Mouse (Mus musculus) small intestine, adult 2 months (tissue): ENCODE data around the gene Golga7b.

Experiments used
- CTCF ChIP-seq: fragments of 200-500 bp; IDR thresholded peaks from 2 replicates; pipeline ENCODE4 v1.5.1; 2012; ENCODE audit warnings: low read depth, mild to moderate bottlenecking, control low read depth, inconsistent platforms, low read length, moderate library complexity, mixed read lengths; ENCODE audit not compliant: insufficient replicate concordance, insufficient read length; ENCODE audit errors: extremely low read depth
- POLR2A ChIP-seq: fragments of 200-500 bp; IDR thresholded peaks from 2 replicates; pipeline ENCODE4 v1.6.1; 2012; ENCODE audit warnings: low read depth, mild to moderate bottlenecking, control low read depth, inconsistent platforms, low read length, moderate library complexity

- no peak for TF ChIP-seq CTCF
- no peak for TF ChIP-seq POLR2A
These were observed 44.7 kb downstream of the Golga7b start for GRCm38 (mm10) chr19:42292106-42292505.
